Mouse (Mus musculus): ENCODE data around the gene Parp11. TPM values are rescaled to one million over a fixed set of nuclear protein-coding genes. Genes with fewer than 3 reads are reported as not detected.

The Parp11 gene
- polyA plus RNA-seq, 1 experiment from 2014 or later, result 59.1 TPM

- Histone ChIP-seq H3K4me2 (ENCODE audit: low read depth) (no peak overlapping the region), H3K9ac (ENCODE audit: low read length) (no peak overlapping the region), H3K4me1 (ENCODE audit: control insufficient read depth, insufficient read depth, low read length) (no peaks in the 10 kb centered on the region), H3K27me3 (ENCODE audit: control insufficient read depth, insufficient read depth, low read length) (no peaks in the 10 kb centered on the region), H3K27ac (ENCODE audit: low read depth, low read length) (no peak overlapping the region), H3K36me3 (ENCODE audit: control insufficient read depth, insufficient read depth, low read length) (no peaks in the 10 kb centered on the region), H3K4me3 (ENCODE audit: low read depth, low read length) (no peak overlapping the region), H3K9me3 (ENCODE audit: control insufficient read depth, low read length) (no peaks in the 10 kb centered on the region)
- ATAC-seq (ENCODE audit: insufficient read depth, low FRiP score, low TSS enrichment) (no peak), DNase-seq (ENCODE audit: low spot score) (no peak)
- WGBS, result 87% methylated on average over 5 of the region's 5 CpGs
Observed at GRCm38 (mm10) chr6:127425095-127425494, 21.5 kb upstream of the Parp11 start.

GRCm38 (mm10) chr6:127430716-127431115 lies 15.9 kb upstream of the Parp11 start:
- Histone ChIP-seq H3K4me3 (ENCODE audit: low read depth, low read length) (no peak overlapping the region), H3K4me1 (ENCODE audit: control insufficient read depth, insufficient read depth, low read length) (no peaks in the 10 kb centered on the region), H3K27me3 (ENCODE audit: control insufficient read depth, insufficient read depth, low read length) (no peaks in the 10 kb centered on the region), H3K9me3 (ENCODE audit: control insufficient read depth, low read length) (no peaks in the 10 kb centered on the region), H3K27ac (ENCODE audit: low read depth, low read length) (no peak overlapping the region), H3K9ac (ENCODE audit: low read length) (no peak overlapping the region), H3K36me3 (ENCODE audit: control insufficient read depth, insufficient read depth, low read length) (no peaks in the 10 kb centered on the region), H3K4me2 (ENCODE audit: low read depth) (no peak overlapping the region)
- 85% methylated on average over 7 of the region's 7 CpGs for WGBS
- ATAC-seq (ENCODE audit: insufficient read depth, low FRiP score, low TSS enrichment) (no peak), DNase-seq (ENCODE audit: low spot score) (no peak)

- Histone ChIP-seq H3K27me3 (ENCODE audit: control insufficient read depth, insufficient read depth, low read length) (no peaks in the 10 kb centered on the region), H3K4me2 (ENCODE audit: low read depth) (no peak overlapping the region), H3K36me3 (ENCODE audit: control insufficient read depth, insufficient read depth, low read length) (no peaks in the 10 kb centered on the region), H3K9ac (ENCODE audit: low read length) (no peak overlapping the region), H3K9me3 (ENCODE audit: control insufficient read depth, low read length) (no peaks in the 10 kb centered on the region), H3K4me1 (ENCODE audit: control insufficient read depth, insufficient read depth, low read length) (no peaks in the 10 kb centered on the region), H3K4me3 (ENCODE audit: low read depth, low read length) (no peak overlapping the region), H3K27ac (ENCODE audit: low read depth, low read length) (no peak overlapping the region)
- WGBS, result 68% methylated on average over 6 of the region's 6 CpGs
- DNase-seq (ENCODE audit: low spot score) (no peak), ATAC-seq (ENCODE audit: insufficient read depth, low FRiP score, low TSS enrichment) (no peak)
Observed at GRCm38 (mm10) chr6:127431196-127431766, 15.4 kb upstream of the Parp11 start.

GRCm38 (mm10) chr6:127433886-127434647 lies 12.6 kb upstream of the Parp11 start:
- Histone ChIP-seq H3K36me3 (ENCODE audit: control insufficient read depth, insufficient read depth, low read length) (no peaks in the 10 kb centered on the region), H3K27ac (ENCODE audit: low read depth, low read length) (no peak overlapping the region), H3K9ac (ENCODE audit: low read length) (no peak overlapping the region), H3K4me3 (ENCODE audit: low read depth, low read length) (no peak overlapping the region), H3K9me3 (ENCODE audit: control insufficient read depth, low read length) (no peaks in the 10 kb centered on the region), H3K4me2 (ENCODE audit: low read depth) (no peak overlapping the region), H3K4me1 (ENCODE audit: control insufficient read depth, insufficient read depth, low read length) (no peaks in the 10 kb centered on the region), H3K27me3 (ENCODE audit: control insufficient read depth, insufficient read depth, low read length) (no peaks in the 10 kb centered on the region)
- WGBS, result 87% methylated on average over 9 of the region's 9 CpGs
- DNase-seq (ENCODE audit: low spot score) (no peak), ATAC-seq (ENCODE audit: insufficient read depth, low FRiP score, low TSS enrichment) (no peak)

GRCm38 (mm10) chr6:127434648-127434984 lies 12.0 kb upstream of the Parp11 start:
- no peaks in the 10 kb centered on the region for H3K4me1 ChIP-seq (ENCODE audit: control insufficient read depth, insufficient read depth, low read length)
- no peak overlapping the region for H3K4me3 ChIP-seq (ENCODE audit: low read depth, low read length)
- no peaks in the 10 kb centered on the region for H3K9me3 ChIP-seq (ENCODE audit: control insufficient read depth, low read length)
- DNase-seq (ENCODE audit: low spot score), result no peak
- H3K4me2 ChIP-seq (ENCODE audit: low read depth), result no peak overlapping the region
- 90% methylated on average over 4 of the region's 4 CpGs for WGBS
- H3K9ac ChIP-seq (ENCODE audit: low read length), result no peak overlapping the region
- H3K27ac ChIP-seq (ENCODE audit: low read depth, low read length), result no peak overlapping the region
- H3K36me3 ChIP-seq (ENCODE audit: control insufficient read depth, insufficient read depth, low read length), result no peaks in the 10 kb centered on the region
- no peaks in the 10 kb centered on the region for H3K27me3 ChIP-seq (ENCODE audit: control insufficient read depth, insufficient read depth, low read length)
- no peak for ATAC-seq (ENCODE audit: insufficient read depth, low FRiP score, low TSS enrichment)

- Histone ChIP-seq H3K4me3 (ENCODE audit: low read depth, low read length) (no peak overlapping the region), H3K27ac (ENCODE audit: low read depth, low read length) (no peak overlapping the region)
- WGBS, result 93% methylated on average over 3 of the region's 3 CpGs
Observed at GRCm38 (mm10) chr6:127439063-127439462, 7.6 kb upstream of the Parp11 start.

GRCm38 (mm10) chr6:127439540-127440195 lies 7.0 kb upstream of the Parp11 start:
- H3K36me3 ChIP-seq (ENCODE audit: control insufficient read depth, insufficient read depth, low read length), result no peaks in the 10 kb centered on the region
- DNase-seq (ENCODE audit: low spot score) (no peak), ATAC-seq (ENCODE audit: insufficient read depth, low FRiP score, low TSS enrichment) (no peak)
- H3K4me2 ChIP-seq (ENCODE audit: low read depth), result no peak overlapping the region
- no peak overlapping the region for H3K4me3 ChIP-seq (ENCODE audit: low read depth, low read length)
- no peaks in the 10 kb centered on the region for H3K27me3 ChIP-seq (ENCODE audit: control insufficient read depth, insufficient read depth, low read length)
- no peak overlapping the region for H3K9ac ChIP-seq (ENCODE audit: low read length)
- H3K9me3 ChIP-seq (ENCODE audit: control insufficient read depth, low read length), result no peaks in the 10 kb centered on the region
- WGBS, result 92% methylated on average over 5 of the region's 5 CpGs
- H3K4me1 ChIP-seq (ENCODE audit: control insufficient read depth, insufficient read depth, low read length), result no peaks in the 10 kb centered on the region
- H3K27ac ChIP-seq (ENCODE audit: low read depth, low read length), result no peak overlapping the region

More at GRCm38 (mm10) chr6:127439063-127439462, 7.6 kb upstream of the Parp11 start:
- Histone ChIP-seq H3K27me3 (ENCODE audit: control insufficient read depth, insufficient read depth, low read length) (no peaks in the 10 kb centered on the region), H3K9me3 (ENCODE audit: control insufficient read depth, low read length) (no peaks in the 10 kb centered on the region), H3K9ac (ENCODE audit: low read length) (no peak overlapping the region), H3K36me3 (ENCODE audit: control insufficient read depth, insufficient read depth, low read length) (no peaks in the 10 kb centered on the region), H3K4me2 (ENCODE audit: low read depth) (no peak overlapping the region), H3K4me1 (ENCODE audit: control insufficient read depth, insufficient read depth, low read length) (no peaks in the 10 kb centered on the region)
- ATAC-seq (ENCODE audit: insufficient read depth, low FRiP score, low TSS enrichment) (no peak), DNase-seq (ENCODE audit: low spot score) (no peak)

- Histone ChIP-seq H3K27ac (ENCODE audit: low read depth, low read length) (no peak overlapping the region), H3K27me3 (ENCODE audit: control insufficient read depth, insufficient read depth, low read length) (no peaks in the 10 kb centered on the region), H3K9me3 (ENCODE audit: control insufficient read depth, low read length) (no peaks in the 10 kb centered on the region), H3K4me3 (ENCODE audit: low read depth, low read length) (no peak overlapping the region), H3K9ac (ENCODE audit: low read length) (no peak overlapping the region), H3K4me2 (ENCODE audit: low read depth) (no peak overlapping the region; the same call in 1 of the 2 replicates), H3K4me1 (ENCODE audit: control insufficient read depth, insufficient read depth, low read length) (no peaks in the 10 kb centered on the region), H3K36me3 (ENCODE audit: control insufficient read depth, insufficient read depth, low read length) (no peaks in the 10 kb centered on the region)
- DNase-seq (ENCODE audit: low spot score) (no peak), ATAC-seq (ENCODE audit: insufficient read depth, low FRiP score, low TSS enrichment) (peak; percentile 31; the same call in 1 of the 2 replicates)
- WGBS, result 43% methylated on average over 14 of the region's 14 CpGs
Observed at GRCm38 (mm10) chr6:127440416-127441104, 6.1 kb upstream of the Parp11 start.

All from neural tube, embryonic 11.5 days (tissue).